Mouse (Mus musculus): ENCODE measurements around the gene Bcl7a. TPM values are rescaled to one million over a fixed set of nuclear protein-coding genes. Genes with fewer than 3 reads are reported as not detected.

Gene Bcl7a
- total and polyA plus RNA-seq, 3 experiments, result 2.3 to 7.2 (median 4.3) TPM

DNA sequence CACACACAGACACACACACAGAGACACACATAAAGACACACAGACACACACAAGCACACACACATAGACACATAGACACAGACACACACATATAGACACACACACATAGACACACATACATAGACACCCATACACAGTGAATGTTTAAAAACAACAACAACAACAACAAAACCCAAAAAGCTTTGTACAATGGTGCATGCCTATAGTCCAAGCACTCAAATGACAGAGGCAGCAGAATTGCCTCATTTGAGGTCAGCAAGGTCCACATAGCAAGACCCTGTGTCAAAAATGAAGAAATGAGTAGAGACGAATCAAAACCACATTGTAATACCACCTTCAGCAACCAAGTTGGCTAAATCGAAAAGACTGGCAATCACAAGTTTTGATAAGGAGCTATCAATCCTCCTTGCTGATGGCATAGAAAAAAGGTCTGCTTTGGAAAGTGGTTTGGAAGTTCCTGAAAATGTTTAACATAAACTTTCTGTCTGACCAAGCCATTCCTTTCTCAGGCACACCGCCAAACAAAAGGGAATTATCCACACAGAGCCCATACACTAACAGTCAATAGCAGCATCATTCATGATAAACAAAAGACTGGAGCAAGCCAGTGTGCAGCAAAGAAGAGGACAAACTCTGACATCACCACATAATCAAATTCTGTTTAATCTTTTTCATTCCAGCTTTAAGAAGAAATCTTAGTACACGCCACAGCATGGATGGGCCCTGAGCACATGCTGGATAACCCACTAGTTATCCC, 7.3 kb upstream of the Bcl7a start:
- H3K4me1 ChIP-seq (ENCODE audit: control insufficient read depth in 1 of 2, insufficient read depth in 2 of 2), result no peaks in the 10 kb centered on the region
- H3K27me3 ChIP-seq (replicated peaks), result peaks cover 4% of the 10 kb centered on the region
- no peak overlapping the region for H3K27ac ChIP-seq (ENCODE audit: insufficient read depth, low read depth)
- H3K9ac ChIP-seq (ENCODE audit: insufficient read depth, low read depth), result no peak overlapping the region
- no peak for DNase-seq (ENCODE audit: extremely low read depth)
- no peak for TF ChIP-seq TBP (conservative IDR thresholded peaks at IDR 0.05; ENCODE audit: low read depth, low read length)
- no peak for TF ChIP-seq POLR2AphosphoS2 (IDR thresholded peaks at IDR 0.05; ENCODE audit: low read depth, low read length)
- no peak for TF ChIP-seq BHLHE40 (IDR thresholded peaks at IDR 0.05; ENCODE audit: low read depth, low read length)
- no peak for TF ChIP-seq SIN3A (IDR thresholded peaks at IDR 0.05; ENCODE audit: low read length)
- no peak for TF ChIP-seq CHD1 (IDR thresholded peaks at IDR 0.05; ENCODE audit: low read depth, low read length)
- TF ChIP-seq GABPA (IDR thresholded peaks at IDR 0.05; ENCODE audit: insufficient replicate concordance, low read depth, low read length), result no peak
- no peak for TF ChIP-seq MAX (IDR thresholded peaks at IDR 0.05; ENCODE audit: low read length)
- no peak for TF ChIP-seq MYC (IDR thresholded peaks at IDR 0.05; ENCODE audit: low read depth, low read length)
- no peak for TF ChIP-seq RCOR1 (conservative IDR thresholded peaks at IDR 0.05; ENCODE audit: low read depth, low read length)
- no peak for TF ChIP-seq USF2 (conservative IDR thresholded peaks at IDR 0.05; ENCODE audit: low read depth, low read length)
- TF ChIP-seq MAZ (IDR thresholded peaks at IDR 0.05; ENCODE audit: low read depth, low read length), result no peak
- no peak for TF ChIP-seq JUND (conservative IDR thresholded peaks at IDR 0.05; ENCODE audit: low read depth, low read length)
- TF ChIP-seq E2F4 (IDR thresholded peaks at IDR 0.05; ENCODE audit: insufficient replicate concordance, low read depth, low read length), result no peak
- TF ChIP-seq MEF2A (IDR thresholded peaks at IDR 0.05; ENCODE audit: borderline replicate concordance, low read depth, low read length), result no peak
- no peak for TF ChIP-seq EP300 (IDR thresholded peaks at IDR 0.05; ENCODE audit: low read length)
- H3K4me2 ChIP-seq (ENCODE audit: insufficient read depth, low read depth, poor library complexity, severe bottlenecking), result no peak overlapping the region
- H3K9me3 ChIP-seq (replicated peaks; ENCODE audit: low read length), result no peaks in the 10 kb centered on the region
- H3K79me2 ChIP-seq (replicated peaks; ENCODE audit: control insufficient read depth, extremely low read depth, insufficient read depth, poor library complexity, severe bottlenecking), result no peaks in the 10 kb centered on the region
- dilution Hi-C loops (cut with MboI; ENCODE audit: extremely low pct_ligation_motif_present, extremely low pct_unique_long_range_greater_than_20kb, low sequenced_read_pairs) (no loop called here), in situ Hi-C loops (cut with MboI; ENCODE audit: low pct_ligation_motif_present, low pct_unique_long_range_greater_than_20kb, low sequenced_read_pairs) (no loop called here)
- no peaks in the 10 kb centered on the region for H3K36me3 ChIP-seq (replicated peaks in 1 of 2; ENCODE audit: control insufficient read depth in 1 of 2, insufficient read depth in 1 of 2, low read length in 1 of 2)
- no peak overlapping the region for H3K4me3 ChIP-seq (replicated peaks in 1 of 3; ENCODE audit: low read depth in 2 of 3, low read length in 2 of 3, poor library complexity in 1 of 3)

DNA sequence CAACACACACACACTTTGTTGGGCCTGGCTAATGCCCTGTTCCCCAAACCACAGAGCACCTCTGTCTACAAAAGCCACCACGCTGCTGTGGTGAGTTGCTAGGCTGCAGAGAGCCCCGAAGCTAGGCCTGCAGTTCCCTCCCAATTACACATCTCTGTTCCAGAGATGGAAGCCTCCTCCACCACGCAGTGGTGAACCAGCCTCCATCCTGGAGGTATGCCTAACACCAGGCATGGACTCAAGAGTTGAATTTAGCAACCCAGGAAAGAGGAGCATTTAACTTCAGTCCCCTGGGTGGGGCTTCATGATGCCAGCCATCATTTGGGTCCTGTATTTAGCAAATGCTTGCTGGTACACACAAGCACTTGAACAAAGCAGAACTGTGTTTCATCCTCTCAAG, 5.2 kb upstream of the Bcl7a start:
- Histone ChIP-seq H3K27ac (ENCODE audit: insufficient read depth, low read depth) (no peak overlapping the region), H3K36me3 (replicated peaks in 1 of 2; ENCODE audit: control insufficient read depth in 1 of 2, insufficient read depth in 1 of 2, low read length in 1 of 2) (no peaks in the 10 kb centered on the region), H3K9ac (ENCODE audit: insufficient read depth, low read depth) (no peak overlapping the region), H3K4me3 (replicated peaks in 1 of 3; ENCODE audit: low read depth in 2 of 3, low read length in 2 of 3, poor library complexity in 1 of 3) (no peak overlapping the region), H3K4me1 (ENCODE audit: control insufficient read depth in 1 of 2, insufficient read depth in 2 of 2) (peaks cover 1 to 2% of the 10 kb centered on the region in 2 experiments; a peak in 3 of 4 replicates), H3K4me2 (ENCODE audit: insufficient read depth, low read depth, poor library complexity, severe bottlenecking) (no peak overlapping the region), H3K27me3 (replicated peaks) (peaks cover 10% of the 10 kb centered on the region), H3K79me2 (replicated peaks; ENCODE audit: control insufficient read depth, extremely low read depth, insufficient read depth, poor library complexity, severe bottlenecking) (no peaks in the 10 kb centered on the region), H3K9me3 (replicated peaks; ENCODE audit: low read length) (no peaks in the 10 kb centered on the region)
- dilution Hi-C loops (cut with MboI; ENCODE audit: extremely low pct_ligation_motif_present, extremely low pct_unique_long_range_greater_than_20kb, low sequenced_read_pairs) (no loop called here), in situ Hi-C loops (cut with MboI; ENCODE audit: low pct_ligation_motif_present, low pct_unique_long_range_greater_than_20kb, low sequenced_read_pairs) (no loop called here)
- no peak for DNase-seq (ENCODE audit: extremely low read depth)
- TF ChIP-seq JUN (IDR thresholded peaks at IDR 0.05; ENCODE audit: insufficient read depth, low read depth, low read length) (no peak), UBTF (IDR thresholded peaks at IDR 0.05; ENCODE audit: low read depth, low read length) (no peak), RAD21 (IDR thresholded peaks at IDR 0.05; ENCODE audit: low read depth, low read length) (no peak), HCFC1 (IDR thresholded peaks at IDR 0.05; ENCODE audit: low read depth, low read length) (no peak), EP300 (IDR thresholded peaks at IDR 0.05; ENCODE audit: low read length) (no peak), E2F4 (IDR thresholded peaks at IDR 0.05; ENCODE audit: insufficient replicate concordance, low read depth, low read length) (no peak), MAX (IDR thresholded peaks at IDR 0.05; ENCODE audit: low read length) (no peak), ELF1 (IDR thresholded peaks at IDR 0.05; ENCODE audit: low read depth, low read length) (no peak), MXI1 (IDR thresholded peaks at IDR 0.05; ENCODE audit: low read depth, low read length) (no peak), ZC3H11A (IDR thresholded peaks at IDR 0.05; ENCODE audit: low read depth, low read length) (no peak), POLR2AphosphoS2 (IDR thresholded peaks at IDR 0.05; ENCODE audit: low read depth, low read length) (no peak), RCOR1 (conservative IDR thresholded peaks at IDR 0.05; ENCODE audit: low read depth, low read length) (no peak), NRF1 (IDR thresholded peaks at IDR 0.05; ENCODE audit: low read depth, low read length) (no peak), MAZ (IDR thresholded peaks at IDR 0.05; ENCODE audit: low read depth, low read length) (no peak), IRF4 (IDR thresholded peaks at IDR 0.05; ENCODE audit: low read depth, low read length) (no peak), BHLHE40 (IDR thresholded peaks at IDR 0.05; ENCODE audit: low read depth, low read length) (no peak), USF2 (conservative IDR thresholded peaks at IDR 0.05; ENCODE audit: low read depth, low read length) (no peak), MEF2A (IDR thresholded peaks at IDR 0.05; ENCODE audit: borderline replicate concordance, low read depth, low read length) (no peak), MAFK (IDR thresholded peaks at IDR 0.05; ENCODE audit: insufficient replicate concordance, low read length) (no peak), JUND (conservative IDR thresholded peaks at IDR 0.05; ENCODE audit: low read depth, low read length) (no peak)
